Mouse (Mus musculus) mouse embryonic stem cell (cell line): ENCODE measurements around the gene Fam213b.

Experiments used
- in situ Hi-C, 2 experiments: fragments of 300-500 bp; cut with MboI; formaldehyde crosslinking; loops; 1 replicate in 1 of 2; 3 replicates in 1 of 2; pipeline ENCODE4 v1.14.3; 2019 to 2020; ENCODE audit warnings: low sequenced_read_pairs in 2 of 2, low pct_unique_long_range_greater_than_20kb in 1 of 2, mixed read lengths in 1 of 2; ENCODE audit not compliant: unreplicated experiment in 1 of 2

The Fam213b gene

GRCm38 (mm10) chr4:154861967-154862366, 37.0 kb downstream of the Fam213b start:
- in situ Hi-C loops = no loop called here

- in situ Hi-C loops = no loop called here
These were observed 40.3 kb downstream of the Fam213b start for GRCm38 (mm10) chr4:154858601-154859000.

GRCm38 (mm10) chr4:154857366-154858240, 41.3 kb downstream of the Fam213b start:
- in situ Hi-C loops = no loop called here

- in situ Hi-C loops = no loop called here
These were observed 42.1 kb downstream of the Fam213b start for GRCm38 (mm10) chr4:154856882-154857281.

GRCm38 (mm10) chr4:154856480-154856837, 42.5 kb downstream of the Fam213b start:
- in situ Hi-C loops = no loop called here

- in situ Hi-C loops = no loop called here
These were observed 43.0 kb downstream of the Fam213b start for GRCm38 (mm10) chr4:154855721-154856479.

- in situ Hi-C loops = no loop called here
These were observed 44.1 kb downstream of the Fam213b start for GRCm38 (mm10) chr4:154854676-154855345.

- in situ Hi-C loops = no loop called here
These were observed 45.1 kb downstream of the Fam213b start for GRCm38 (mm10) chr4:154853881-154854280.

GRCm38 (mm10) chr4:154852696-154853095, 46.2 kb downstream of the Fam213b start:
- in situ Hi-C loops = no loop called here
